Mouse (Mus musculus): Measurements from ENCODE around the gene Rbm31y.
"Not testable (repeated sequence)": the region's sequence is repeated elsewhere in the genome, so short reads cannot be mapped to it uniquely, and the experiment has no call there.

The Rbm31y gene

DNA sequence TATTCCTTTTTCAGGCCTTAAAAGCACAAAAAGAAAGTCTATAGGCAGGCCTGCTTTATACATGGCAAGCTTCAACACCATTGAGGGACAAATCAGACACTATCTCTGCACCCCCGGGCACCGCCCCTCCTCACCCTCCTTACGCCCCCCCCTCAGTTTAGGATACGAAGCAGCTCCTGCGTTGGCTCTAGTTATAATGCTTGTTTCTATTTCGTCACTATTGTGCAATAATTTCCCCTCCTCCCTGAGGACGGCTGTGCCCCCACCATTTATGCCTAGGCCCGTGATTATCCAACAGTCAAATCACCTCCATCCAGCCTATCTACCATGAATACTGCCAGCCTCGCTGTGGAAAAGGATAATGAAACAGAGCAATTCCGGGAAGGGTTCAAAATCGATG is at the start of gene Rbm31y:
TSS of gene Rbm31y (plus strand) at position 301 of the 400 bp plus-strand sequence.
- not testable (repeated sequence) for DNase-seq (ENCODE audit: low read depth, low spot score)
